Mouse (Mus musculus): ENCODE measurements around the gene Maats1.

Maats1 gene

GRCm38 (mm10) chr16:38370633-38371374 lies 28.9 kb upstream of the Maats1 start:
- peak in 1 of 2 experiments; percentile 47 for DNase-seq (ENCODE audit: low spot score in 2 of 2)

DNA sequence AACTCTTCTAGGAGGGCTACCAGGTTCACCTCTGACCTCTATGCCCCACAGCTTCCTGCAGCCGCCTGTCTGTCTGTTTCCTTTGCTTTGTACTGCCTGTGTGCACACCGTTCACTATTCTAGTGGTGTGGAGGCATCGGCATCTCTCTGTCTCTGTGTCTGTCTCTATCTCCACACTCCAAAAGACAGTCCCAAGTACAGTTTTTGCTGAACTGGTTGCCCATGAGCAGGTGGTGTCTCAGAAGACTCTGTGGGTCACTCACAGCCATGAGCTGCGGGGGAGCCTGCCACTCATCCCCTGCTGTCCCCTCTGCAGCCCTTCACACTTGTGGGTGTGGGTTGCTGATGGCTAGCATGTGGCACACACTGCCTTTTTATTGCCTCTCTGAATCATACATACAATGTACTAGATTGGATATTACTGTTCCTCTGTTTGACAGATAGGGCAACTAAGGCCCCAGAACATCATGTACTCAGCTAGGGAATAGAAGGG lies 28.1 kb upstream of the Maats1 start:
- DNase-seq (ENCODE audit: low spot score in 2 of 2), result no peak

GRCm38 (mm10) chr16:38369431-38369830 lies 27.5 kb upstream of the Maats1 start:
- DNase-seq (ENCODE audit: low spot score in 2 of 2), result no peak

- no peak for DNase-seq (ENCODE audit: low spot score in 2 of 2)
These were observed 27.1 kb upstream of the Maats1 start for GRCm38 (mm10) chr16:38369000-38369399.

DNA sequence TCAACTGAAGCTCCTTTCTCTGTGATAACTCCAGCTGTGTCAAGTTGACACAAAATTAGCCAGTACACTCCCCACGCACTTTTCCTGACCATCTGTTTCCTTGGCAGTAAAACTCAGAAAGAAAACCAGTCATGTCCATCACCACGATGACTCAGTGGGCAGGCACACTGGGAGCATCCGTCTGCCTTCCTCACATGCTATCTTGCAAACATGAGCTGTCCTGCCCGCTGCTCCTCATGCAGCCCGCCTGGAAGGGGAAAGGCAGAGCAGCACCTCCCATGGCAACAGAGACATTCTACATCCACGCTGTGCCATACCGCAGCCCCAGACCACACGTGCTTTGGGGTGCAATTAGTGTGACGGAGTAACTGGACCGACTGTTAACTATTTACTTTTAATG lies 26.4 kb upstream of the Maats1 start:
- no peak for DNase-seq (ENCODE audit: low spot score in 2 of 2)

DNA sequence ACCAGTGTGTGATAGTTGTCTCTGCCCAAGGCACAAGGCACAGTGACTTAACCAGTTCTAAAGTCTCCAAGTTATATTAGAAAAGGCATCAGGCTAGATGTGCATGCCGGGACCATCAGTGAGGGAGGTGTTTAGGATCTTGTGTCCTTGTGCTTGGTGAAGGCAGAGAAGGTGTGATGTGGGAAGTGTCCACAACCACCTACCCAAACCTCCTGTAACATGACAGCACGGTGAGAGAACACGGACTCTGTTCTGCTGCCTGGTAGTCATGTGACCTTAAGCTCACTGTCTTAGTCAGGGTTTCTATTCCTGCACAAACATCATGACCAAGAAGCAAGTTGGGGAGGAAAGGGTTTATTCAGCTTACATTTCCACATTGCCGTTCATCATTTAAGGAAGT lies 24.3 kb upstream of the Maats1 start:
- no peak for DNase-seq (ENCODE audit: low spot score in 2 of 2)

- no peak for DNase-seq (ENCODE audit: low spot score in 2 of 2)
These were observed 23.4 kb upstream of the Maats1 start for GRCm38 (mm10) chr16:38365390-38365789.

- DNase-seq (ENCODE audit: low spot score in 2 of 2), result no peak
These were observed 21.7 kb upstream of the Maats1 start for GRCm38 (mm10) chr16:38363657-38364056.

DNA sequence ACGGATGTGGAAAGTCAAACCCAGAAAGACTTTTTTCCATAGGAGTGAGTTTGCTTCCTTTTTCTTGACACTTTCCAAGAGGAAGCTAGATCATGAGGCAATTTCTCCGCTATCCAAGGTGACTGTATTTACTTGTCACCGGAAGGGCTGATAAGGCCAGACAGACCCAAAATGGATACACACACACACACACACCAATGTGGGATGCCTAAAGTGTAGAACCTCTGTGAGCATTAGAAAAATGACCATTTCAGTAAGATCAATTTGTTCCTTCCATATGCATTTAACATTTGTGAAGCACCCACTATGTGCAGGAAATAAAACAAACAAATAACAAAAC lies 21.3 kb upstream of the Maats1 start:
- DNase-seq (ENCODE audit: low spot score in 2 of 2), result no peak

DNA sequence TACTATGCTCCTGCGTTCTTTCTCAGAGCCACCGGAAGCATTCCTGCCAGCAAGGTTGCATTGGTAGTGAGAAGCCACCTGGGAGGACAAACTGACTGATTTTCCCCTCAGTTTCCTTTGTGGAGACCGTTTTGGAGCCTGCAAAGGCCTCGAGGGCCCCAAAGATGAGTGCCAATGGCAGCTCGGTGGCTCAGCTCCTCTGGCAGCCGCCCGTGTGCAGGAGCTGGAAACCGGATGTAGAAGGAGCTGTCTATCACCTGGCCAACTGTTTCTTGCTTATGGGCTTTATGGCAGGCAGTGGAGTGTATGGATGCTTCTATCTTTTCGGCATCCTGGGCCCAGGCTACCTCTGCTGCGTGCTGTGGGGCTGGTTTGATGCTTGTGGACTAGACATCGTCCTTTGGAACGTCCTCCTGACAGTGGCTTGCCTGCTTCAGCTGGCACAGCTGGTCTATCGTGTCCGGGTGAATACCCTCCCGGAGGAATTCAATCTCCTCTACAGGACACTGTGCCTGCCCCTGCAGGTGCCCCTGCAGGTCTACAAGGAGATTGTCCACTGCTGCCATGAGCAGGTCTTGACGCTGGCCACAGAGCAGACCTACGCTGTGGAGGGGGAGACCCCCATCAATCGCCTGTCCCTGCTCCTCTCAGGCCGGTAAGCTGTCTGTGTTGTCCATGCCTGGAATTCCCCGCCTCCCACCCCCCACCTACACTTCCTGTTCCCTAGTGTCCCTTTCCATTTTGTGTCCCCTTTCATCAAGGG lies 20.7 kb upstream of the Maats1 start:
- no peak for DNase-seq (ENCODE audit: low spot score in 2 of 2)

GRCm38 (mm10) chr16:38361933-38362332 lies 20.0 kb upstream of the Maats1 start, which contains the start of gene Popdc2:
Gene Popdc2 (plus strand): TSS chr16:38362209.
- DNase-seq (ENCODE audit: low spot score in 2 of 2), result no peak

DNA sequence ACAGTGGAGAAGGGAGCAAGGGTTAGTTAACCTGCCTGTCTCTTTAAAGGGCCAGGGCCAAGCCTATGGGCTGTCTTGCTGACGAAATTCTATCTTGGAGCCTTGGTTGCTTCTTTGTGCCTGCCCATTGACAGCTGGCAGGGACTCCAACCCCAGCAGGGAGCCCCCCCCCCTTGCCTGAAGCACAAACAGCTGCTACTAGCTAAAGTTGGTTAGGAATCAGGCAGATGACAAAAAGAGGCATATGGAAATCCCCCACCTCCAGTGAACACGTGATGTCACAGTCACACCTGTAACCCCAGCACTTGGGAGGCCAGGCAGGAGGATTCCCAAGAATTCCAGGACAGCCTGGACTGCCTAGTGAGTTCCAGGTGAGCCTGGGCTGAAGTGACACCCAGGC lies 18.4 kb upstream of the Maats1 start:
- DNase-seq (ENCODE audit: low spot score in 2 of 2), result no peak

DNA sequence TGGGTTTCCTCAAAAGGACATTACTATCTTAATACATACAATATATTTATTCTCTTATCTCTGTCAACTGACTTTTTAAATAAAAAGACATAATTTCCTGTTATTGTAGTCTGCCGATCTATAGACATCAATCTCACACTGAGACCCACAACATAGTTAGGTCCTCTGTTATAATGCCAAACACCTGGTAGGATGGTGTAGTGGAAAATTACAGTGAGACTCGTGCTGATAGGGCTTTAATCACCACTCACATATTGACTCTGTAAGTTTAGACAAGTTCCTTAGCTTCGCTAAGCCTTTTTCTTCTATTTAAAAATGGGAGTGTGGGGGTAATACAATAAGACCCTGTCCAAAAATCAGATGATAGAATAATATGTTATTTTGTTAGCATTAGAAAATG lies 17.9 kb upstream of the Maats1 start:
- no peak for DNase-seq (ENCODE audit: low spot score in 2 of 2)

GRCm38 (mm10) chr16:38359241-38359640 lies 17.3 kb upstream of the Maats1 start:
- no peak for DNase-seq (ENCODE audit: low spot score in 2 of 2)

GRCm38 (mm10) chr16:38358256-38358812 lies 16.4 kb upstream of the Maats1 start:
- no peak for DNase-seq (ENCODE audit: low spot score in 2 of 2)

DNA sequence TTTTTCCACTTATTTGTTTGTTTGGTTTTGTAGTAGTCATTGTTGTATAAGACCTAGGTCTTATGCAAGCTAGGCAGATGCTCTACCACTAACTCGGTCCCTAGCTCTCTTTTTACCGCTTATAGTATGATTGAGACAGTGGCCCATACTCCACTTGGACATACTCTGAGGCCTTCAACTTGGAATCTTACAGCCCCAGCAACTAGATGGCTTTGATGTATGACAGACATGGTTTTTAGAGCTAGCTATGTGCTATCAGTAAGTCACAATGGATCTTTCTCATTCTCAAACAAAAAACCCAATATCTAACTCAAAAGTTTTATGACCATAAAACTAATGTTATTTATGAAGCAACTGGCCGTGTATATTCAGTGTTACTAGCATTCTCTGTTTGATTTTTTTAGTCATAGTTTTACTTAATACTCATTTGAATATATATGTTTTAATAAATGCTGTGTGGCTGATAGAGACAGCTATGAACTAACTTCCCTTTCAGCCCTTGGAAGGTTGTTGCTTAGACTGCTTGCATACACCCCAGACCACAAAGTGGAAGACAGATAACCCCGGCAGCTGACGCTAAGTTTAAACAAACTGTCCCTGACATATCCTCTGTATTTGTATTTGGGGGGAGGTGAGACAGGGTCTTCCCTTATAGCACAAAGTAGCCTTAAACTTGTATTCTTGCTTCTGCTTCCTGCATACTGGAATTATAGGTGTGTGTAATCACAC lies 12.4 kb upstream of the Maats1 start:
- DNase-seq (ENCODE audit: low spot score in 2 of 2), result no peak

- no peak for DNase-seq (ENCODE audit: low spot score in 2 of 2)
These were observed 11.7 kb upstream of the Maats1 start for GRCm38 (mm10) chr16:38353642-38354041.

GRCm38 (mm10) chr16:38352851-38353250 lies 10.9 kb upstream of the Maats1 start:
- DNase-seq (ENCODE audit: low spot score in 2 of 2), result no peak

- no peak for DNase-seq (ENCODE audit: low spot score in 2 of 2)
These were observed 10.1 kb upstream of the Maats1 start for GRCm38 (mm10) chr16:38352031-38352430.

DNA sequence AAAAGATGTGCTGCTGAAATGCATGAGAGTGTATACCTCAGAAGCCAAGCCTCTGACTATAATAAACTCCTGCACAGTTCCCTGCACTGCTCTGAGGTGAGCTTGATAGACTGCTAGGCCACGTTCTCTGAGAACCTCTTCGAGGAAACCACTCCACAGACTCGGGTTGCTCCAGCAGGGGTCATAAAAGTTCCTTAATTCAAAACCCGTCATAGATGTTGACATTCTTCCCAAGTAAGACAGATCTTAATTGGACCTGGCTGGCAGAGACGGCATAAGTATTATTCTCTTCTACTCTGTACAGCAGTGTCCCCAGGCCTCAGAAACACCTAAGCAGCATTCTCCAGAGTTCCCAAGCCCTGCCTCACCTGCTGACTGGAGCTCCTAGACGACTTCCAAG lies 9.0 kb upstream of the Maats1 start:
- DNase-seq (ENCODE audit: low spot score in 2 of 2), result no peak

GRCm38 (mm10) chr16:38350361-38350855 lies 8.5 kb upstream of the Maats1 start:
- DNase-seq (ENCODE audit: low spot score in 2 of 2), result no peak

DNA sequence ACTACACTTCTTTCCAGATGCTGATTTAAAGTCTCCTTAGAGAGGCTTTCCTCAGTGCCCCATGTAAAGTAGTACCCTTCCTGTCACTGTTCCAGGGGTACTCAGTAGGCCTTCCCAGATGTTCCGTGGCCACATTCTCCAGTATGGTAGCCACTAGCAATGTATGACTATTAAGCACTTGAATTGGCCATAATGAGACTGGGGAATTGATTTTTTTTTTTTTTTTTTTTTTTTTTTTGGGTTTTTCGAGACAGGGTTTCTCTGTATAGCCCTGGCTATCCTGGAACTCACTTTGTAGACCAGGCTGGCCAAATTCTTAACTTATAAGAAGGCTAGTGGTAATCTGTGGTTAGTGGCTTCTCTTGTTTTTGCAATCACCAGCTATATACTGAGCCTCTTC lies 7.9 kb upstream of the Maats1 start:
- DNase-seq (ENCODE audit: low spot score in 2 of 2), result no peak

Data from urinary bladder, postnatal 36 days (tissue).